Mouse (Mus musculus): ENCODE measurements around the gene Casp14. TPM values are rescaled to one million over a fixed set of nuclear protein-coding genes. Genes with fewer than 3 reads are reported as not detected.
"Not testable (repeated sequence)": the region's sequence is repeated elsewhere in the genome, so short reads cannot be mapped to it uniquely, and the experiment has no call there.

Gene Casp14
- total RNA-seq, 2 experiments from 2014 or later = not detected

DNA sequence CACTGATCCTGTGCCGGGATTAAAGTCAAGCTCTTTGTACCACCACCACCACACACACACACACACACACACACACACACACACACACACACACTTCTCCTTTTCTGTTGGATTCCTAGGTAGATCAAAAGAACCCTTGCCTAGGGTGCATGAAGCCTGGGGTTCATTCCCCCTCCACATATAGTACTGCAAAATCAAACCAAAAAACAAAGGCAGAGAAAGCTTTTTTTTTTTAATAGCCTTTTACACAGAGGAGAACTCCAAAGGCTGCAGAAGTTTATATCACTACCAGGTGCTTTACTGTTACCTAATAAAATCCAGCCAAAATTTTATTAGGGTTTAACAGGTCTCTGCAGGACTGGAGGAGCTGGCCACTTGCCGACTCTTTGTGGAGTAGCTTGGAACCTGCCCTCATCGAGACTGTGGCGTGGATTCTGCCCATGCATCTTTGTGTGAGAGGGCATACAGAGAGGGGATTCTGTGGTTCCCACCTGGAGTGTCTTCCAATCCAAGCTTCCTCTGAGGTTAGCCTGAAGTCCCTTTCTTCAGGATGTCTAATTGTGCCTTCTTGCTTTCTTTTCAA lies 31.0 kb downstream of the Casp14 start:
- DNase-seq = no peak
- intact Hi-C loops (cut with DNase I) = no loop called here

DNA sequence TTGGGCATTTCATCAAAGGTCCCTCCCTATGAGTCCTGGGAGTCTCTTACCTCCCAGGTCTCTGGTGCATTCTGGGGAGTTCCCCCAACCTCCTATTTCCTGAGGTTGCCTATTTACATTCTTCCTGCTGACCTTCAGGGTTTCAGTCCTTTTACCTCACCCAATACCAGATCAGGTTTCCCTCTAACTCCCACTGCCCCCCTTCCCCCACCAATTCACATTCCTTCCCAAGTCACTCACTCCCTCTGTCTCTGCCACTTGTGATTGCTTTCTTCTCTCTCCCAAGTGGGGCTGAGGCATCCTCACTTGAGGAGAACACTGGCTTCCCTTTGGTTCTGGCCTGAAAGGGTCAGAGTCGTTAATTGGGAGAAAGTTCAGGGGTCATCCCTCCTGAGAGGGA lies 48.0 kb downstream of the Casp14 start:
- intact Hi-C loops (cut with DNase I); DNase-seq: not testable (repeated sequence)

DNA sequence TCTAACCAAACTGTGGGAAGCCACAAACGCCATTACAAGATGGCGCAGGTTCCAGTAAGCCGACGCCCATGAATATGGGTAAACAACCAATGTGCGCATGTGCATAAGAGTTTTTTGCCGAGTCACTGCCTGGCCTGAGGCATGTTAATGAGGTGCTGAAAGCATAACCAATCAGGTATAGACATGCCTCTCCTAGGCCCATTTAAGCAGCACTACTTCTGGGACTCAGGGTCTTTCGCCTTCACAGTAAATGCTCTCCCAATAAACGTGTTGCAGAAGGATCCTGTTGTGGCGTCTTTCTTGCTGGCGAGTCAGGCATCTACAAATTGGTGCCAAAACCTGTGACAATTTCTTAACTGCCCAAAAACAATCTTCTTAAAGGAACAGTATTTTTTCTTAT lies 51.4 kb downstream of the Casp14 start:
- DNase-seq; intact Hi-C loops (cut with DNase I): not testable (repeated sequence)

DNA sequence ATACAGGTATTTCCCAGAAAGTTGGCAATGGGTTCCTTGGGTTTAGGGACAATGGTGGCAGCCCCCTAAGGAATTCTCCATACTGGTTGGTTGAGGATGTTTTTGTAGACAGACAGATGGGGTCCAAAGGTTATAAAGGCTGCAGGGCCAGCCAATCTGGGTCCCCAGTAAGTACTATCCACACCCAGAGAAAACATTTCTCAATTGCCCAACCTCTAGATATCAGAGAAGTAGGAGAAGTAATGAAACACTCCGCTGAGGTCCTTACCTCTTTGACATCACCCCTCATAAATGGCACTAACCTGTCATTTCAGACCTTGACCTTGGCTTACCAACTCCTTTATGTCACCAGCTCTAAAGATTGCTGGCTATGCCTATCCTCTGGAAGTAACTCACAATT lies 53.5 kb downstream of the Casp14 start:
- intact Hi-C loops (cut with DNase I) = no loop called here
- DNase-seq = no peak

Other genes starting within 250 kb of the Casp14 start
- not detected for gene Olfr1358, start 200.9 kb downstream of the Casp14 start, total RNA-seq (2021)
- 10 to 100 TPM; 44.4 to 45.9 TPM for gene Ilvbl, start 143.9 kb downstream of the Casp14 start, total RNA-seq (2021)
- gene Syde1, start 126.3 kb downstream of the Casp14 start, total RNA-seq (2021) = 10 to 100 TPM; 15.0 to 15.1 TPM
- not detected for gene Olfr1357, start 100.2 kb downstream of the Casp14 start, total RNA-seq (2021)
- gene Ccdc105, start 34.8 kb upstream of the Casp14 start, total RNA-seq (2021) = not detected
- under 1 TPM in 1 of 2 experiments, not detected in 1; 0.10 TPM for gene Slc1a6, start 62.2 kb upstream of the Casp14 start, total RNA-seq (2021)
- not detected for gene Olfr1356, start 133.9 kb upstream of the Casp14 start, total RNA-seq (2021)
- gene Olfr1355, start 157.2 kb upstream of the Casp14 start, total RNA-seq (2021) = not detected
- not detected for gene Olfr1354, start 194.9 kb upstream of the Casp14 start, total RNA-seq (2021)
- gene Olfr8, start 232.3 kb upstream of the Casp14 start, total RNA-seq (2021) = not detected
- gene Olfr1353, start 245.0 kb upstream of the Casp14 start, total RNA-seq (2021) = not detected

All from heart, postnatal 14 days (tissue).